Comparison of ENCODE assay signal across 8 mouse cellular contexts in genomic region chr16:11060645-11061044, GRCm38 (mm10). TPM values are rescaled to one million over a fixed set of nuclear protein-coding genes. Genes with fewer than 3 reads are reported as not detected.
DNase-seq lines count a peak whose midpoint lies in the region; ATAC-seq lines count a peak whose summit lies in the region.

TSS of gene Snn (plus strand) at chr16:11060945.

- ATAC-seq in heart, embryonic 12.5 days (ENCODE audit: insufficient number of reproducible peaks, low FRiP score), result no peak

- WGBS in heart, embryonic 12.5 days, result 83% methylated on average over 4 of the region's 4 CpGs

- H3K9ac ChIP-seq in heart, embryonic 12.5 days, result no peak within 1 kb of the TSS

- DNase-seq in heart, adult 11 months, result peak; percentile 80
- DNase-seq in heart, adult 9 months (ENCODE audit: low spot score in 2 of 2), result no peak
- DNase-seq in adrenal gland, postnatal 25 days, result no peak
- DNase-seq in left cerebral cortex, postnatal 25 days (ENCODE audit: low spot score in 2 of 2), result no peak
- DNase-seq in yolk sac, embryonic 10.5 days (ENCODE audit: low spot score), result no peak
- DNase-seq in frontal cortex, postnatal 25 days (ENCODE audit: low spot score in 2 of 2), result no peak
- DNase-seq in cerebellum, adult 11 months, result no peak

- intact Hi-C loops in left cerebral cortex, postnatal 25 days (cut with DNase I), result no loop called here

- H3K27ac ChIP-seq in heart, embryonic 12.5 days (ENCODE audit: poor library complexity, severe bottlenecking), result no peak within 1 kb of the TSS

- no peaks in the 10 kb centered on the region for H3K36me3 ChIP-seq in heart, embryonic 12.5 days

- H3K9me3 ChIP-seq in heart, embryonic 12.5 days (replicated peaks), result no peaks in the 10 kb centered on the region

- peaks cover 37% of the 10 kb centered on the region for H3K4me1 ChIP-seq in heart, embryonic 12.5 days (replicated peaks)

- H3K4me3 ChIP-seq in heart, embryonic 12.5 days, result no peak within 1 kb of the TSS

- H3K27me3 ChIP-seq in heart, embryonic 12.5 days (replicated peaks), result no peaks in the 10 kb centered on the region

- no peak within 1 kb of the TSS for H3K4me2 ChIP-seq in heart, embryonic 12.5 days

RNA-seq across cellular contexts. Expression of gene Snn, which starts in this region (rescaled TPM):
- 12.5 and 16.7 TPM in 2 replicates for total RNA-seq in adrenal gland, postnatal 25 days (2021)
- 38.7 and 39.4 TPM in 2 replicates for polyA plus RNA-seq in heart, embryonic 12.5 days (2016; fragmentation: Nextera tagmentation; extraction: Ambion mirVana)
- 100 to 1,000 TPM; 165 to 179 TPM for total RNA-seq in left cerebral cortex, postnatal 25 days (2021)
